Mouse (Mus musculus): ENCODE data around the gene Tmtc4. TPM values are rescaled to one million over a fixed set of nuclear protein-coding genes. Genes with fewer than 3 reads are reported as not detected.

The Tmtc4 gene
- polyA plus RNA-seq, 1 experiment from 2014 or later, result 50.3 TPM

DNA sequence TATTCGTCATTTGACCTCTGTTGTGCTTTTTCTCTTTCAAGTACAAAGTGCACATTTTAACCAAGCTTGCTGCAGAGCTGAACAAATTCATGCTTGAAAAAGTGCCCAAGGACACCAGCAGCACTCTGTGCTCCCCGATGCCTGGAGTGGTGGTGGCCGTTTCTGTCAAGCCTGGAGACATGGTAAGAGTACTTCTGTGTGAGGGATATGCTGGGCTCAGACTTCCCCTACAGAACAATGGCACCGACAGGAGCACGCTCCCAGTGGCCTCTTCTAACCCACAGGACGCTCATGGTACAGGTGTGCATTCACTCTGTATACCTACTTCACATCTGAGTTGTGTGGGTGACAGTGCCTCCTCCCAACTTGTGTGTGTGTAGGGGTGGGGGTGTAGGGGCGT, 107.1 kb downstream of the Tmtc4 start:
- H3K9me3 ChIP-seq (ENCODE audit: control insufficient read depth, low read length), result no peaks in the 10 kb centered on the region
- H3K27ac ChIP-seq (ENCODE audit: low read depth, low read length), result no peak overlapping the region
- no peak for ATAC-seq (ENCODE audit: insufficient read depth, low FRiP score, low TSS enrichment)
- H3K4me3 ChIP-seq (ENCODE audit: low read depth, low read length), result no peak overlapping the region
- H3K4me2 ChIP-seq (ENCODE audit: low read depth), result no peak overlapping the region
- WGBS, result 73% methylated on average over 7 of the region's 7 CpGs
- 0 out of 2 replicates have a peak, but pooled peaks cover 6% of the 10 kb centered on the region for H3K4me1 ChIP-seq (ENCODE audit: control insufficient read depth, insufficient read depth, low read length)
- H3K36me3 ChIP-seq (ENCODE audit: control insufficient read depth, insufficient read depth, low read length), result no peaks in the 10 kb centered on the region
- no peak overlapping the region for H3K9ac ChIP-seq (ENCODE audit: low read length)
- no peak for DNase-seq (ENCODE audit: low spot score)
- no peaks in the 10 kb centered on the region for H3K27me3 ChIP-seq (ENCODE audit: control insufficient read depth, insufficient read depth, low read length)

GRCm38 (mm10) chr14:122876163-122876562, 107.7 kb downstream of the Tmtc4 start:
- no peak overlapping the region for H3K27ac ChIP-seq (ENCODE audit: low read depth, low read length)
- ATAC-seq (ENCODE audit: insufficient read depth, low FRiP score, low TSS enrichment), result peak; percentile 91

DNA sequence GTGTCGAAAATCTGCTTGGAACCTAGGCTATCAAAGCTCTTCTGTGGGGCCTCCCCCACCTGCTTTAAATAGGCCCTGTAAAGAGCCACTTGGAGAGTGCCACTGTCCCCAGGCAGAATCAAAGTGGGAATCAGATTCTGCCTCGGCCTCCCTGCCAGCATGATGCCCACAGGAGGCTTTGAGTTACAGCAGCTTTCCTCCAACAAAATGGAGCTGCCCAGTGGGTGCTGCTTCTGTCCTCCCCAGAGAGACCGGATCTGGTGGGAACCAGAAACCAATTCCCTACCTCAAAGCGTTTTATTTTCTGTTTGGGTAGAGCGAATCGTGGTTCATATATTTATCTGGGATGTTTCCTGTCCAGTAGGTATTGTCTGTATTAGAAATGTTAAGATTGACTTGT, 108.2 kb downstream of the Tmtc4 start:
- Histone ChIP-seq H3K4me3 (ENCODE audit: low read depth, low read length) (no peak overlapping the region), H3K4me2 (ENCODE audit: low read depth) (no peak overlapping the region), H3K4me1 (ENCODE audit: control insufficient read depth, insufficient read depth, low read length) (peaks cover 9% of the 10 kb centered on the region; the same call in 1 of the 2 replicates), H3K9me3 (ENCODE audit: control insufficient read depth, low read length) (no peaks in the 10 kb centered on the region), H3K9ac (ENCODE audit: low read length) (no peak overlapping the region), H3K27me3 (ENCODE audit: control insufficient read depth, insufficient read depth, low read length) (no peaks in the 10 kb centered on the region), H3K27ac (ENCODE audit: low read depth, low read length) (no peak overlapping the region), H3K36me3 (ENCODE audit: control insufficient read depth, insufficient read depth, low read length) (no peaks in the 10 kb centered on the region)
- DNase-seq (ENCODE audit: low spot score) (no peak), ATAC-seq (ENCODE audit: insufficient read depth, low FRiP score, low TSS enrichment) (peak; percentile 10; the same call in 1 of the 2 replicates)
- WGBS, result 34% methylated on average over 6 of the region's 6 CpGs

More at GRCm38 (mm10) chr14:122876163-122876562, 107.7 kb downstream of the Tmtc4 start:
- Histone ChIP-seq H3K9me3 (ENCODE audit: control insufficient read depth, low read length) (no peaks in the 10 kb centered on the region), H3K27me3 (ENCODE audit: control insufficient read depth, insufficient read depth, low read length) (no peaks in the 10 kb centered on the region), H3K36me3 (ENCODE audit: control insufficient read depth, insufficient read depth, low read length) (no peaks in the 10 kb centered on the region), H3K4me1 (ENCODE audit: control insufficient read depth, insufficient read depth, low read length) (peaks cover 4% of the 10 kb centered on the region; the same call in 1 of the 2 replicates), H3K4me2 (ENCODE audit: low read depth) (no peak overlapping the region), H3K4me3 (ENCODE audit: low read depth, low read length) (no peak overlapping the region), H3K9ac (ENCODE audit: low read length) (no peak overlapping the region)
- peak; percentile 77 for DNase-seq (ENCODE audit: low spot score)
- under 1% methylated on average over 6 of the region's 6 CpGs for WGBS

DNA sequence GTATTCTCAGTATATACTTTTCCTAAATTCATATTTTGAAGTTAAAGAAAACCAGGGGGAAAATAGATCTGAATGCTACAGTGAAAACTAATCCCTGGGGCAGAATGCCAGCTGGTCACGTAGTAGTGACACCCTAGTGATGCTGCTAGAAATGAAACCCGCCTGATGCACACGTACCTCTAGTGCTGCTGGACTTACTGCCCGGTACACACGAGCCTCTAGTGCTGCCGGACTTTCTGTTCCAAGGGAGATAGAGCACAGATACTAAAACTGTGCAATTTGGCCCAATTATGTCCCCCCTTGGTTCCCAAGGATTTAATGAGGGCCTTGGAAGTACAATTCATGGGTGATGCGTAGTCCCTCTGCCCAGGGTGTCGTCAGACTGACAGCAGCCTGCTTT, 108.8 kb downstream of the Tmtc4 start:
- ATAC-seq (ENCODE audit: insufficient read depth, low FRiP score, low TSS enrichment), result no peak
- no peak for DNase-seq (ENCODE audit: low spot score)
- no peak overlapping the region for H3K9ac ChIP-seq (ENCODE audit: low read length)
- H3K27ac ChIP-seq (ENCODE audit: low read depth, low read length), result no peak overlapping the region
- H3K4me1 ChIP-seq (ENCODE audit: control insufficient read depth, insufficient read depth, low read length), result peaks cover 10% of the 10 kb centered on the region; the same call in 1 of the 2 replicates
- 59% methylated on average over 8 of the region's 8 CpGs for WGBS
- H3K9me3 ChIP-seq (ENCODE audit: control insufficient read depth, low read length), result no peaks in the 10 kb centered on the region
- no peak overlapping the region for H3K4me3 ChIP-seq (ENCODE audit: low read depth, low read length)
- H3K4me2 ChIP-seq (ENCODE audit: low read depth), result no peak overlapping the region
- no peaks in the 10 kb centered on the region for H3K27me3 ChIP-seq (ENCODE audit: control insufficient read depth, insufficient read depth, low read length)
- no peaks in the 10 kb centered on the region for H3K36me3 ChIP-seq (ENCODE audit: control insufficient read depth, insufficient read depth, low read length)

DNA sequence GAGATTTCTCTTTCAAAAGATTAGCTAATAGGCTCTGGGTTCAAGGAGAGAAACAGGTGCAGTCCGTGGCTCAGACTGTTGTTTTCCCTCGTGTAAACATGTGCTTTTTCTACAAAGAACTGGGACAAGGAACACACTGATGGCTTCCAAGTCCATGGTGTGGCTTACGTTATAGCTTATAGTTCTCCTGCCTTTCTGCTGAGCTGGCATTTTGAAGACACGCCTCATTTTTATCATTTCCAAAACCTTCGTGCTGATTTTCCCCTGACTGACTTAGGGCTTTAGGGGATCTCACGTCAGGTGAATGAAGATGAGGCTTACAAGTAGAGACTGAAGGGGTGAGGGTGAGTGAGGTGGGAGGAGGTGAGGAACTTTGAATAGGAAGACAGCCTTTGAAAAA, 111.2 kb downstream of the Tmtc4 start:
- H3K36me3 ChIP-seq (ENCODE audit: control insufficient read depth, insufficient read depth, low read length), result no peaks in the 10 kb centered on the region
- H3K4me1 ChIP-seq (ENCODE audit: control insufficient read depth, insufficient read depth, low read length), result peaks cover 12% of the 10 kb centered on the region; the same call in 1 of the 2 replicates
- no peaks in the 10 kb centered on the region for H3K27me3 ChIP-seq (ENCODE audit: control insufficient read depth, insufficient read depth, low read length)
- H3K27ac ChIP-seq (ENCODE audit: low read depth, low read length), result no peak overlapping the region
- H3K9me3 ChIP-seq (ENCODE audit: control insufficient read depth, low read length), result no peaks in the 10 kb centered on the region
- no peak for DNase-seq (ENCODE audit: low spot score)
- no peak overlapping the region for H3K4me2 ChIP-seq (ENCODE audit: low read depth)
- no peak overlapping the region for H3K9ac ChIP-seq (ENCODE audit: low read length)
- 74% methylated on average over 6 of the region's 6 CpGs for WGBS
- no peak for ATAC-seq (ENCODE audit: insufficient read depth, low FRiP score, low TSS enrichment)
- no peak overlapping the region for H3K4me3 ChIP-seq (ENCODE audit: low read depth, low read length)

- Histone ChIP-seq H3K4me2 (ENCODE audit: low read depth) (no peak overlapping the region), H3K4me3 (ENCODE audit: low read depth, low read length) (no peak overlapping the region), H3K36me3 (ENCODE audit: control insufficient read depth, insufficient read depth, low read length) (no peaks in the 10 kb centered on the region), H3K27ac (ENCODE audit: low read depth, low read length) (no peak overlapping the region), H3K9ac (ENCODE audit: low read length) (no peak overlapping the region), H3K27me3 (ENCODE audit: control insufficient read depth, insufficient read depth, low read length) (no peaks in the 10 kb centered on the region), H3K9me3 (ENCODE audit: control insufficient read depth, low read length) (no peaks in the 10 kb centered on the region), H3K4me1 (ENCODE audit: control insufficient read depth, insufficient read depth, low read length) (peaks cover 12% of the 10 kb centered on the region; the same call in 1 of the 2 replicates)
- DNase-seq (ENCODE audit: low spot score) (no peak), ATAC-seq (ENCODE audit: insufficient read depth, low FRiP score, low TSS enrichment) (peak; percentile 10; the same call in 1 of the 2 replicates)
- 55% methylated on average over 4 of the region's 4 CpGs for WGBS
These were observed 111.8 kb downstream of the Tmtc4 start for GRCm38 (mm10) chr14:122871841-122872580.

GRCm38 (mm10) chr14:122869831-122870230, 114.0 kb downstream of the Tmtc4 start:
- Histone ChIP-seq H3K4me1 (ENCODE audit: control insufficient read depth, insufficient read depth, low read length) (peaks cover 8% of the 10 kb centered on the region; the same call in 1 of the 2 replicates), H3K4me2 (ENCODE audit: low read depth) (no peak overlapping the region), H3K36me3 (ENCODE audit: control insufficient read depth, insufficient read depth, low read length) (no peaks in the 10 kb centered on the region), H3K9ac (ENCODE audit: low read length) (no peak overlapping the region), H3K27me3 (ENCODE audit: control insufficient read depth, insufficient read depth, low read length) (no peaks in the 10 kb centered on the region), H3K27ac (ENCODE audit: low read depth, low read length) (no peak overlapping the region), H3K9me3 (ENCODE audit: control insufficient read depth, low read length) (no peaks in the 10 kb centered on the region), H3K4me3 (ENCODE audit: low read depth, low read length) (no peak overlapping the region)
- DNase-seq (ENCODE audit: low spot score) (no peak), ATAC-seq (ENCODE audit: insufficient read depth, low FRiP score, low TSS enrichment) (peak; percentile 51; the same call in 1 of the 2 replicates)
- WGBS, result 61% methylated on average over 6 of the region's 6 CpGs
